Mouse (Mus musculus) CH12.LX (cell line): ENCODE data around the gene 2900026A02Rik. TPM values are rescaled to one million over a fixed set of nuclear protein-coding genes. Genes with fewer than 3 reads are reported as not detected.

Source experiments
- DNase-seq: peaks from one replicate; pipeline ENCODE4 v3.0.0-alpha.2; 2013; ENCODE audit errors: extremely low read depth
- H3K27ac ChIP-seq: 2 replicates; pipeline ENCODE4 v1.5.1; 2012; ENCODE audit warnings: low read depth, mild to moderate bottlenecking, control low read depth, moderate library complexity; ENCODE audit not compliant: insufficient read depth
- H3K27me3 ChIP-seq: replicated peaks from 2 replicates; pipeline ENCODE3; 2012; ENCODE audit warnings: inconsistent platforms
- H3K36me3 ChIP-seq, 2 experiments: replicated peaks in 1 of 2; 2 replicates each; pipeline versions ENCODE3 to v1.6.1; 2012; ENCODE audit warnings: inconsistent platforms in 1 of 2, low read length in 1 of 2, mild to moderate bottlenecking in 1 of 2, mixed read lengths in 1 of 2, moderate library complexity in 1 of 2; ENCODE audit not compliant: control insufficient read depth in 1 of 2, insufficient read depth in 1 of 2
- H3K4me1 ChIP-seq, 2 experiments: 2 replicates each; pipeline ENCODE4 v1.6.1; 2012; ENCODE audit warnings: inconsistent platforms in 1 of 2, moderate library complexity in 1 of 2; ENCODE audit not compliant: insufficient read depth in 2 of 2, control insufficient read depth in 1 of 2
- H3K4me2 ChIP-seq: 2 replicates; pipeline ENCODE4 v1.6.1; 2012; ENCODE audit warnings: low read depth, mild to moderate bottlenecking, control low read depth; ENCODE audit not compliant: poor library complexity, insufficient read depth, severe bottlenecking
- H3K4me3 ChIP-seq, 3 experiments: fragments of 150-350 bp in 1 of 3; sonication (generic) in 1 of 3; replicated peaks in 1 of 3; 2 replicates each; pipeline versions ENCODE3 to v1.5.1; 2011 to 2012; ENCODE audit warnings: low read depth in 2 of 3, low read length in 2 of 3, mild to moderate bottlenecking in 2 of 3, moderate library complexity in 2 of 3, control low read depth in 1 of 3, improper control_type of control experiment in 1 of 3, inconsistent platforms in 1 of 3, mixed read lengths in 1 of 3; ENCODE audit not compliant: poor library complexity in 1 of 3
- H3K79me2 ChIP-seq: replicated peaks from 2 replicates; pipeline ENCODE4 v1.6.1; 2012; ENCODE audit warnings: mild to moderate bottlenecking, moderate library complexity; ENCODE audit not compliant: control insufficient read depth, poor library complexity, insufficient read depth, severe bottlenecking; ENCODE audit errors: extremely low read depth
- H3K9ac ChIP-seq: 2 replicates; pipeline ENCODE4 v1.6.1; 2012; ENCODE audit warnings: low read depth, mild to moderate bottlenecking, control low read depth, moderate library complexity; ENCODE audit not compliant: insufficient read depth
- H3K9me3 ChIP-seq: replicated peaks from 2 replicates; pipeline ENCODE3; 2012; ENCODE audit warnings: low read length, inconsistent platforms, mixed read lengths
- BHLHE40 ChIP-seq: IDR thresholded peaks from 2 replicates; pipeline ENCODE4 v1.6.1; 2011; ENCODE audit warnings: mild to moderate bottlenecking, low read depth, low read length, improper control_type of control experiment
- CHD1 ChIP-seq: IDR thresholded peaks from 2 replicates; pipeline ENCODE4 v1.6.1; 2012; ENCODE audit warnings: low read depth, low read length, improper control_type of control experiment, inconsistent platforms
- CHD2 ChIP-seq: IDR thresholded peaks from 2 replicates; pipeline ENCODE4 v1.6.1; 2011; ENCODE audit warnings: low read length, improper control_type of control experiment
- CTCF ChIP-seq, 2 experiments: IDR thresholded peaks in 1 of 2; conservative IDR thresholded peaks in 1 of 2; 2 replicates each; pipeline ENCODE4 v1.5.1; 2011 to 2012; ENCODE audit warnings: low read depth in 2 of 2, low read length in 2 of 2, improper control_type of control experiment in 1 of 2, inconsistent platforms in 1 of 2, mild to moderate bottlenecking in 1 of 2, moderate library complexity in 1 of 2
- EP300 ChIP-seq: IDR thresholded peaks from 2 replicates; pipeline ENCODE4 v1.6.1; 2011; ENCODE audit warnings: low read length, improper control_type of control experiment
- ETS1 ChIP-seq: conservative IDR thresholded peaks from 2 replicates; pipeline ENCODE4 v1.6.1; 2012; ENCODE audit warnings: low read depth, mild to moderate bottlenecking, inconsistent platforms, low read length, improper control_type of control experiment, moderate library complexity
- GABPA ChIP-seq: IDR thresholded peaks from 2 replicates; pipeline ENCODE4 v1.6.1; 2012; ENCODE audit warnings: low read depth, low read length, improper control_type of control experiment, inconsistent platforms; ENCODE audit not compliant: insufficient replicate concordance
- JUN ChIP-seq: IDR thresholded peaks from 2 replicates; pipeline ENCODE4 v1.6.1; 2011; ENCODE audit warnings: low read depth, mild to moderate bottlenecking, low read length, improper control_type of control experiment, moderate library complexity; ENCODE audit not compliant: insufficient read depth
- MAX ChIP-seq: IDR thresholded peaks from 2 replicates; pipeline ENCODE4 v1.6.1; 2011; ENCODE audit warnings: low read length, improper control_type of control experiment
- NRF1 ChIP-seq: IDR thresholded peaks from 2 replicates; pipeline ENCODE4 v1.6.1; 2014; ENCODE audit warnings: low read depth, mild to moderate bottlenecking, inconsistent platforms, low read length, improper control_type of control experiment, moderate library complexity
- PAX5 ChIP-seq: IDR thresholded peaks from 2 replicates; pipeline ENCODE4 v1.6.1; 2012; ENCODE audit warnings: low read length, inconsistent platforms, mixed read lengths
- SIN3A ChIP-seq: IDR thresholded peaks from 2 replicates; pipeline ENCODE4 v1.6.1; 2012; ENCODE audit warnings: low read length, improper control_type of control experiment, inconsistent platforms
- TBP ChIP-seq: conservative IDR thresholded peaks from 2 replicates; pipeline ENCODE4 v1.6.1; 2011; ENCODE audit warnings: low read depth, low read length, improper control_type of control experiment
- USF1 ChIP-seq: IDR thresholded peaks from 2 replicates; pipeline ENCODE4 v1.6.1; 2014; ENCODE audit warnings: low read depth, mild to moderate bottlenecking, inconsistent platforms, low read length, improper control_type of control experiment
- USF2 ChIP-seq: conservative IDR thresholded peaks from 2 replicates; pipeline ENCODE4 v1.6.1; 2011; ENCODE audit warnings: low read depth, low read length, improper control_type of control experiment
- ZKSCAN1 ChIP-seq: IDR thresholded peaks from 2 replicates; pipeline ENCODE4 v1.6.1; 2012; ENCODE audit warnings: low read depth, inconsistent platforms, low read length, improper control_type of control experiment, borderline replicate concordance
- ZNF384 ChIP-seq: IDR thresholded peaks from 2 replicates; pipeline ENCODE4 v1.6.1; 2012; ENCODE audit warnings: low read depth, low read length, improper control_type of control experiment, inconsistent platforms
- dilution Hi-C: fragments of 300-500 bp; cut with MboI; formaldehyde crosslinking; loops from 2 replicates; pipeline ENCODE4 v1.14.3; 2020; ENCODE audit warnings: low sequenced_read_pairs; ENCODE audit not compliant: extremely low pct_unique_long_range_greater_than_20kb, extremely low pct_ligation_motif_present
- in situ Hi-C: fragments of 300-500 bp; cut with MboI; formaldehyde crosslinking; loops from 3 replicates; pipeline ENCODE4 v1.14.3; 2019; ENCODE audit warnings: low sequenced_read_pairs, low pct_ligation_motif_present, low pct_unique_long_range_greater_than_20kb, mixed read lengths
- polyA plus RNA-seq: library from polyadenylated mRNA; unstranded; fragments of >175 nt; gene quantifications from 2 replicates; pipeline ENCODE4 v1.2.1, GENCODE M21; 2012; ENCODE audit warnings: low read depth; ENCODE audit not compliant: insufficient read length
- total RNA-seq, 2 experiments: library from RNA; depleted of rRNA; stranded (reverse); fragments of 300-350 nt in 1 of 2; fragments of >200 nt in 1 of 2; gene quantifications; 2 replicates each; pipeline ENCODE4 v1.2.3; 2012 to 2014

2900026A02Rik gene
- total and polyA plus RNA-seq, 3 experiments: 0.85 to 4.6 (median 0.93) TPM

- H3K4me2 ChIP-seq: no peak overlapping the region
- in situ Hi-C loops (no loop called here), dilution Hi-C loops (no loop called here)
- H3K9ac ChIP-seq: no peak overlapping the region
- no peaks in the 10 kb centered on the region for H3K27me3 ChIP-seq
- H3K4me3 ChIP-seq: no peak overlapping the region
- H3K27ac ChIP-seq: no peak overlapping the region
- no peak for DNase-seq
- TF ChIP-seq ZNF384 (no peak), USF2 (no peak), PAX5 (no peak), CHD2 (no peak), ZKSCAN1 (no peak)
- peaks cover 9% of the 10 kb centered on the region for H3K9me3 ChIP-seq
- peaks cover 0 to 39% of the 10 kb centered on the region in 2 experiments; a peak in 2 of 4 replicates for H3K4me1 ChIP-seq
- peaks cover 0 to 17% of the 10 kb centered on the region in 2 experiments for H3K36me3 ChIP-seq
- H3K79me2 ChIP-seq: no peaks in the 10 kb centered on the region
These were observed 79.0 kb downstream of the 2900026A02Rik start for GRCm38 (mm10) chr5:113142018-113142417.

- dilution Hi-C loops: no loop called here
- no peak for TF ChIP-seq BHLHE40
- peak in 1 of 2 experiments; percentile 10; a peak in 1 of 4 replicates for TF ChIP-seq CTCF (conservative IDR thresholded peaks at IDR 0.05 in 1 of 2, IDR thresholded peaks at IDR 0.05 in 1 of 2; ENCODE audit: low read depth in 2 of 2, low read length in 2 of 2)
- TF ChIP-seq ETS1: no peak
- no peak for TF ChIP-seq NRF1
- no peak for DNase-seq
- Histone ChIP-seq H3K4me1 (peaks cover 0 to 34% of the 10 kb centered on the region in 2 experiments; a peak in 2 of 4 replicates), H3K9me3 (peaks cover 9% of the 10 kb centered on the region), H3K4me2 (no peak overlapping the region), H3K4me3 (no peak overlapping the region), H3K27ac (no peak overlapping the region), H3K36me3 (peaks cover 0 to 17% of the 10 kb centered on the region in 2 experiments), H3K79me2 (no peaks in the 10 kb centered on the region), H3K27me3 (no peaks in the 10 kb centered on the region), H3K9ac (no peak overlapping the region)
- in situ Hi-C loops: no loop called here
These were observed 80.2 kb downstream of the 2900026A02Rik start for GRCm38 (mm10) chr5:113140872-113141271.

- Histone ChIP-seq H3K9me3 (peaks cover 9% of the 10 kb centered on the region), H3K36me3 (peaks cover 0 to 17% of the 10 kb centered on the region in 2 experiments), H3K27ac (no peak overlapping the region), H3K27me3 (no peaks in the 10 kb centered on the region)
- dilution Hi-C loops (no loop called here), in situ Hi-C loops (no loop called here)
- TF ChIP-seq JUN (no peak), EP300 (no peak), USF1 (no peak), GABPA (no peak), ZKSCAN1 (no peak), CHD1 (no peak), MAX (no peak), TBP (no peak), SIN3A (no peak), ZNF384 (no peak)
- TF ChIP-seq, all 38 proteins: peak for 0
- no peak overlapping the region for H3K4me2 ChIP-seq
- H3K79me2 ChIP-seq: no peaks in the 10 kb centered on the region
- H3K4me3 ChIP-seq: no peak overlapping the region
- peaks cover 0 to 26% of the 10 kb centered on the region in 2 experiments; a peak in 2 of 4 replicates for H3K4me1 ChIP-seq
- DNase-seq: no peak
- H3K9ac ChIP-seq: no peak overlapping the region
These were observed 81.0 kb downstream of the 2900026A02Rik start for GRCm38 (mm10) chr5:113140051-113140450.
